Mouse (Mus musculus): ENCODE data around the gene Gap43. TPM values are rescaled to one million over a fixed set of nuclear protein-coding genes. Genes with fewer than 3 reads are reported as not detected.
"Not testable (repeated sequence)": the region's sequence is repeated elsewhere in the genome, so short reads cannot be mapped to it uniquely, and the experiment has no call there.

Gap43 gene
- polyA plus RNA-seq (2015; fragmentation: Nextera tagmentation; extraction: Ambion mirVana), result 61.0 and 67.5 TPM in 2 replicates

DNA sequence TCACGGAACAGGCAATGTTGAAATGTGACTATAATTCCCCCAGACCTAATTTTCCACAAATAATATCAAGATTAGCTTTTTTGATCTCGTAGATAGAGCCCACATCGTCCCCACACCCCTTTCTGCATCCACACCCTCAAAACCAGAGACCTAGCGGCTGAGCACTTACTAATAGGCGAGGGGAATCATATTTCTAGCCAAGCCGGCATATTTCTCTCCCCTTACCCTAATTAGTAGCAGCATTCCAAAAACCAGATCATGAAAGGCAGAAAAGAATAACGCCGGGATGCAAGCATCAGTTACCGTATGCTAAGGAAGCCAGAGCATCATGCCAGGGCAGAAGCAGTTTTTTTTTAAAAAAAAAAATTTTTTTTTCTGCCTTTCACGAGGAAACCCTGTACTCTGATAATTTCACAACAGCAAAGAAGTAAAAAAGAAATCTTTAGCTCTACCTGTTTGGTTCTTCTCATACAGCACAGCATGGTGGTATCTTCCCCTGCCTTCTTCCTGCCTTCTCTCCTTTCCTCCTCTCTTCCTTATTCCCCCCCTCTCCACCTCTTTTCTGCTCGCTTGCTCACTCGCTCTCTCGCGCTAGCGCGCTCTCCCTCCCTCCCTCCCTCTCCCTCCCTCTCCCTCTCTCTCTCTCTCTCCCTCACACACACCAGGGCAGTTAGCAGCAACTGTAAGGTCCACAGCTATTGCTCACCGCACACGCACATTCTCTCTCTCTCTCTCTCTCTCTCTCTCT, at the start of gene Gap43:
Gene Gap43 (minus strand): TSS at position 631 of the 748 bp plus-strand sequence.
- peaks cover 7% of the 10 kb centered on the region; the same call in 1 of the 2 replicates for H3K4me1 ChIP-seq (replicated peaks)
- H3K9ac ChIP-seq, result no peak within 1 kb of the TSS
- H3K4me3 ChIP-seq (replicated peaks), result peak within 1 kb of the TSS; percentile 27
- peak; percentile 60 for ATAC-seq
- H3K9me3 ChIP-seq, result no peaks in the 10 kb centered on the region
- no peaks in the 10 kb centered on the region for H3K27me3 ChIP-seq (replicated peaks)
- peak within 1 kb of the TSS; percentile 66 for H3K4me2 ChIP-seq (replicated peaks)
- no peak within 1 kb of the TSS for H3K27ac ChIP-seq
- H3K36me3 ChIP-seq, result no peaks in the 10 kb centered on the region
- 2% methylated on average over 18 of the region's 18 CpGs for WGBS

GRCm38 (mm10) chr16:42381328-42381838, 40.9 kb upstream of the Gap43 start:
- no peak for ATAC-seq
- Histone ChIP-seq H3K4me2 (replicated peaks) (no peak overlapping the region), H3K4me3 (replicated peaks) (no peak overlapping the region), H3K27ac (no peak overlapping the region), H3K36me3 (no peaks in the 10 kb centered on the region), H3K27me3 (replicated peaks) (no peaks in the 10 kb centered on the region), H3K4me1 (replicated peaks) (no peaks in the 10 kb centered on the region), H3K9me3 (no peaks in the 10 kb centered on the region), H3K9ac (no peak overlapping the region)
- WGBS, result 62% methylated on average over 4 of the region's 4 CpGs

DNA sequence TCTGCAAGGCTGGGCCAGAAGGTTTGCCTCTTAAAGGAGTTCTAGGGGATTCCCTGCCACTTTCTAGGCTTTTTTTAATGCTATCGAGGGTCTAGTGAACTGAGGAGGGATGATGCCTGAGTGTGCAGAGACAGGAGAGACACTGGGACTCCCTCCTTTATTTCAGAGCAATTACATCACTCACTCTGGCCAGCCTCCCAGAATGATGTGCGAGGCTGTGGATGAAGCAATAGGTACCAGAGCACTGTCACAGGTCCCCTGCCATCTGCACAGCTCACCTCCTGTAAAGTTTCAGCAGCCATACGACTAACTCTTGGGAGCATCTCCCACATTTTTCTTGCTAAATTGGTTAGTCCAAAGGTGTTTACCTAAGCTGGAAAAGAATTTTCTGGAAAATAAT, 40.2 kb upstream of the Gap43 start:
- no peak for ATAC-seq
- H3K27ac ChIP-seq, result no peak overlapping the region
- no peaks in the 10 kb centered on the region for H3K36me3 ChIP-seq
- H3K9ac ChIP-seq, result no peak overlapping the region
- H3K9me3 ChIP-seq, result no peaks in the 10 kb centered on the region
- H3K4me2 ChIP-seq (replicated peaks), result no peak overlapping the region
- no peaks in the 10 kb centered on the region for H3K4me1 ChIP-seq (replicated peaks)
- no peak overlapping the region for H3K4me3 ChIP-seq (replicated peaks)
- WGBS, result 48% methylated on average over 3 of the region's 3 CpGs
- H3K27me3 ChIP-seq (replicated peaks), result no peaks in the 10 kb centered on the region

- Histone ChIP-seq H3K9me3 (no peaks in the 10 kb centered on the region), H3K36me3 (no peaks in the 10 kb centered on the region), H3K4me3 (replicated peaks) (no peak overlapping the region), H3K27me3 (replicated peaks) (no peaks in the 10 kb centered on the region), H3K4me2 (replicated peaks) (no peak overlapping the region), H3K27ac (no peak overlapping the region), H3K4me1 (replicated peaks) (no peaks in the 10 kb centered on the region), H3K9ac (no peak overlapping the region)
- 78% methylated on average over 6 of the region's 6 CpGs for WGBS
- ATAC-seq, result no peak
These were observed 29.7 kb upstream of the Gap43 start for GRCm38 (mm10) chr16:42370148-42370547.

DNA sequence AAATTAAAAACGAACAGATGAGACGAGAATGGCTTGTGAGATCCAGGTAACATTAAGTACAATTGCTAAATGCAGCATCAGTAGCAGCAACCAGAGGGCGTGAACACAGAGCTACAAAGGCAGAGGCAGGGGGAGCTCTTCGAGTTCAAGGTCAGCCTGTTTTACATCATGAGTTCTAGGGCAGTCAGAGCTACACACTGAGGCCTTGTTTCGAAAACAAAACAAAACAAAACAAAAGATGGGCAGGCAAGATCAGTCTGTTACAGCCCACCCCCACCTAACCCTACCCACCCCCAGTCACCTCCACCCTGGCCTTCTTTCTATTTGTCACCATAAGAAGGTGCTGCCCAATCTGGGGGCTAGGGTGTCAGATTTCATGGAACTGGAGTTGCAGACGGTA, 28.9 kb upstream of the Gap43 start:
- Histone ChIP-seq H3K27me3 (replicated peaks) (no peaks in the 10 kb centered on the region), H3K4me3 (replicated peaks) (no peak overlapping the region), H3K36me3 (no peaks in the 10 kb centered on the region), H3K9me3 (no peaks in the 10 kb centered on the region), H3K27ac (no peak overlapping the region), H3K4me1 (replicated peaks) (no peaks in the 10 kb centered on the region), H3K9ac (no peak overlapping the region), H3K4me2 (replicated peaks) (no peak overlapping the region)
- 79% methylated on average over 6 of the region's 6 CpGs for WGBS
- no peak for ATAC-seq

DNA sequence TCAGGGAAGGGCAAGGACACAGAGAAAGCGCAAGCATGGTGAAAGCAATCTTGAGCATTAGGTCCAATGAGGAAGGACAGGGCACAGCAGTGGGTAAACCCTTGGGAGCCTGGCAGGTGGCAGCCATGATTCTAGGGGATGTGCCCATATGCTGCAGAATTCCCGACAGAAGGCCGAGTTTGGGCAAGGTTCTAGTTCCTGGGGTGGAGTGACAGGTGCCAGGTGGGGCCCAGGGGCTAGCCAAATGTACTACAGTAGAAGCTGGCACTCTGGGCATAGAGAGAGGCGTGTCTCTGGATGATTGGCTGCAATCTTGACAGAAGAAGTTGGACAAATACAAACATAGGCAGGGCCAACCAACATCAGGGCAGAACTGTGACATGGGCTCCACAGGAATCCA, 19.6 kb upstream of the Gap43 start:
- 87% methylated on average over 4 of the region's 4 CpGs for WGBS
- no peaks in the 10 kb centered on the region for H3K36me3 ChIP-seq
- H3K4me3 ChIP-seq (replicated peaks), result no peak overlapping the region
- H3K4me2 ChIP-seq (replicated peaks), result no peak overlapping the region
- no peaks in the 10 kb centered on the region for H3K9me3 ChIP-seq
- H3K4me1 ChIP-seq (replicated peaks), result no peaks in the 10 kb centered on the region
- no peak overlapping the region for H3K27ac ChIP-seq
- no peaks in the 10 kb centered on the region for H3K27me3 ChIP-seq (replicated peaks)
- ATAC-seq, result no peak
- no peak overlapping the region for H3K9ac ChIP-seq

GRCm38 (mm10) chr16:42358058-42358457, 17.6 kb upstream of the Gap43 start:
- no peak overlapping the region for H3K27ac ChIP-seq

GRCm38 (mm10) chr16:42350076-42350475, 9.6 kb upstream of the Gap43 start:
- Histone ChIP-seq H3K4me3 (replicated peaks) (no peak overlapping the region), H3K9ac (no peak overlapping the region), H3K36me3 (no peaks in the 10 kb centered on the region), H3K4me2 (replicated peaks) (no peak overlapping the region), H3K27me3 (replicated peaks) (no peaks in the 10 kb centered on the region), H3K27ac (no peak overlapping the region), H3K9me3 (no peaks in the 10 kb centered on the region), H3K4me1 (replicated peaks) (no peaks in the 10 kb centered on the region)
- WGBS, result 89% methylated on average over 2 of the region's 2 CpGs
- no peak for ATAC-seq

More at GRCm38 (mm10) chr16:42358058-42358457, 17.6 kb upstream of the Gap43 start:
- H3K4me2 ChIP-seq (replicated peaks), result no peak overlapping the region
- no peak for ATAC-seq
- H3K36me3 ChIP-seq, result no peaks in the 10 kb centered on the region
- WGBS, result 91% methylated on average over 4 of the region's 4 CpGs
- H3K9me3 ChIP-seq, result no peaks in the 10 kb centered on the region
- no peaks in the 10 kb centered on the region for H3K27me3 ChIP-seq (replicated peaks)
- no peaks in the 10 kb centered on the region for H3K4me1 ChIP-seq (replicated peaks)
- no peak overlapping the region for H3K4me3 ChIP-seq (replicated peaks)
- no peak overlapping the region for H3K9ac ChIP-seq

DNA sequence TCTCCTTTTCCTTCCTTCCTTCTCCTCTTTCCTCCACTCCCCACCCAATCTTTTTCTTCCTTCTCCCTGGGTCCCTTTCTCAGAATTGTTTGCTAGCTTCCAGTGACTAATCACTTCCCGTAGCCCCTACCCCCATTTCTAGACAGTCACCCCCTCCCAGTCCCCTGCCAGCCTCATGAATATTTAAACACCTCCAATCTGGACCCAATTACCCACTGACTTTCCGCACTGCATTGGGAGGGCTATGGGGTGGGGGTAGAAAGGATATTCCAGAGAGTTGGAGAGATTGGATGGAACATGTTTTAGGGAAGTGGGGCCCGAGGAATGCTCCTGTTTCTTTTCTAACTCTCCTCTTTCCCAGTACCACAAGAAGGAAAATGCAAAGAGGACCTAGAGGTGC, 414 bp upstream of the Gap43 start:
- ATAC-seq; H3K9ac ChIP-seq; H3K36me3 ChIP-seq; H3K4me3 ChIP-seq (replicated peaks); H3K27me3 ChIP-seq (replicated peaks); H3K27ac ChIP-seq; H3K4me1 ChIP-seq (replicated peaks); H3K9me3 ChIP-seq: not testable (repeated sequence)
- 29% methylated on average over 2 of the region's 3 CpGs for WGBS
- H3K4me2 ChIP-seq (replicated peaks), result peak overlapping the region; percentile 66; the same call in 1 of the 2 replicates

DNA sequence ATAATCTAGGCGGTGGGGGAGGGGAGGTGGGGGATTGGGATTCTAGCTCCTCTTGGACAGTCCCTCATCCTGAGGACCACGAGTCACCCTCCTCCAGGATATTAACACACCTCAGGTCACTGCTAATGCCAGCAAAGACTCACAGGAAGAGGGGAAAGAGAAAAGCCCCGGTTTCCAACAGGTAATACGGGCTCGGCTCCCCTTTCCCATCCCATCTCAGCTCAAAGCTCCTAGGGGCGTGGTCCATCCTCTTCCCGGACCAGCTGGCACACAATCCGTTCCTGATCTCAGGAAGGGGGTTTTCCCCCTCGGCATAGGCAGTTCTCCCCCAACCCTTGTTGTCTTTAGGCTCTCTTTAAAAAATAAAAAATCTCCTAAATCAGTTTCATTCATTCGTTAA, 939 bp downstream of the Gap43 start:
- peak overlapping the region; percentile 27 for H3K4me3 ChIP-seq (replicated peaks)
- 0 out of 2 replicates have a peak, but pooled peaks have one; percentile 10 for ATAC-seq
- 0% methylated on average over 10 of the region's 10 CpGs for WGBS
- H3K36me3 ChIP-seq, result no peaks in the 10 kb centered on the region
- no peak overlapping the region for H3K9ac ChIP-seq
- H3K27me3 ChIP-seq (replicated peaks), result no peaks in the 10 kb centered on the region
- H3K27ac ChIP-seq, result no peak overlapping the region
- H3K4me2 ChIP-seq (replicated peaks), result peak overlapping the region; percentile 66
- H3K4me1 ChIP-seq (replicated peaks), result peaks cover 7% of the 10 kb centered on the region; the same call in 1 of the 2 replicates
- no peaks in the 10 kb centered on the region for H3K9me3 ChIP-seq

DNA sequence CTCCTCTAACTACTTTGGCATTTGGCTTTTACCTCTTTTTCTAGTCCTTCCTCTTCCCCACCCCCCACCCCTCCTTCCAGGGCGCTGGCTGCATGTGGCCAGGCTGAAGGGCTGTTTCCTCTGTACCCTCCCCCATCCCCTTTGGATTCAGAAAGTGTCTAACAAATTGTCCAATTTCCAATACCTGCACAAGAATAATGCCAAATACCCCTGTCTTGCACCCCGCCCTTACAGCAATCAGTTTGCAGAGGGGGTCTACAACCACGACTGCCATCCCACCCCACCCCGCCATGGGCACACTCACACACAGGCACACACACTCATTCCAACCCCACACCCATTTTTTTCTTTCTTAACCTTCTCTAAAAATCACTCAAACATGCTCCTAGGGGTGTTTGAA, 1.5 kb downstream of the Gap43 start:
- Histone ChIP-seq H3K27ac (no peak overlapping the region), H3K4me3 (replicated peaks) (peak overlapping the region; percentile 27), H3K36me3 (no peaks in the 10 kb centered on the region), H3K27me3 (replicated peaks) (no peaks in the 10 kb centered on the region), H3K4me2 (replicated peaks) (peak overlapping the region; percentile 66), H3K4me1 (replicated peaks) (peaks cover 7% of the 10 kb centered on the region; the same call in 1 of the 2 replicates), H3K9me3 (no peaks in the 10 kb centered on the region), H3K9ac (no peak overlapping the region)
- no peak for ATAC-seq
- WGBS, result 8% methylated on average over 4 of the region's 4 CpGs

DNA sequence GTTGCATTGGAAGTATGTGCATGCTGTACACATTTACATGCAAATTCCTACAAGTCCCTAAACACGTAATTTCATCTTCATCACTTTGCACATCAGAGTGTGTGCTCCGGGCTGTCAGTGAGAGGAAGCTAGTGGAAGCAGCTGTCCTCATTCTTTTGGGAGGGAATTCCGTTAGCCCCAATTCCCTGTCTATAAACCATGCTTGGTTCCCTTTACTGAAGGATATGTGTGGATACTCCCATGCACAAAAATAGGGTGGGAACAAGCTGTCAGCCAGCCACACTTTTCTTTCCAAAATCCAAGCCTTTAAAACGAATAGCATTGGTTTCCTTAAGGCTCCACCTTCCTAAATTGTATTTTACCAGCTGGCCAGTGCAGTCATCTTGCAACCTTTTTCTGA, 2.1 kb downstream of the Gap43 start:
- Histone ChIP-seq H3K9me3 (no peaks in the 10 kb centered on the region), H3K4me3 (replicated peaks) (no peak overlapping the region), H3K9ac (no peak overlapping the region), H3K27ac (no peak overlapping the region), H3K4me1 (replicated peaks) (peaks cover 7% of the 10 kb centered on the region; the same call in 1 of the 2 replicates), H3K4me2 (replicated peaks) (no peak overlapping the region), H3K27me3 (replicated peaks) (no peaks in the 10 kb centered on the region), H3K36me3 (no peaks in the 10 kb centered on the region)
- ATAC-seq, result no peak
- 33% methylated on average over 4 of the region's 4 CpGs for WGBS

GRCm38 (mm10) chr16:42337663-42338062, 2.8 kb downstream of the Gap43 start:
- Histone ChIP-seq H3K9ac (no peak overlapping the region), H3K4me3 (replicated peaks) (no peak overlapping the region), H3K27me3 (replicated peaks) (no peaks in the 10 kb centered on the region), H3K4me1 (replicated peaks) (peaks cover 7% of the 10 kb centered on the region; the same call in 1 of the 2 replicates), H3K4me2 (replicated peaks) (no peak overlapping the region), H3K36me3 (no peaks in the 10 kb centered on the region), H3K27ac (no peak overlapping the region), H3K9me3 (no peaks in the 10 kb centered on the region)
- WGBS, result 23% methylated on average over 2 of the region's 2 CpGs
- ATAC-seq, result no peak
